Mouse (Mus musculus) E14TG2a.4 (cell line): ENCODE data around the gene Shtn1.

Experiments used
- CTCF ChIP-seq: conservative IDR thresholded peaks from 2 replicates; pipeline ENCODE4 v1.5.1; 2014; ENCODE audit warnings: low read length
- NANOG ChIP-seq: IDR thresholded peaks from 2 replicates; pipeline ENCODE4 v1.6.1; 2014; ENCODE audit warnings: borderline replicate concordance, low read length, mixed read lengths
- POU5F1 ChIP-seq: IDR thresholded peaks from 2 replicates; pipeline ENCODE4 v1.6.1; 2014; ENCODE audit warnings: low read length, borderline replicate concordance

DNA sequence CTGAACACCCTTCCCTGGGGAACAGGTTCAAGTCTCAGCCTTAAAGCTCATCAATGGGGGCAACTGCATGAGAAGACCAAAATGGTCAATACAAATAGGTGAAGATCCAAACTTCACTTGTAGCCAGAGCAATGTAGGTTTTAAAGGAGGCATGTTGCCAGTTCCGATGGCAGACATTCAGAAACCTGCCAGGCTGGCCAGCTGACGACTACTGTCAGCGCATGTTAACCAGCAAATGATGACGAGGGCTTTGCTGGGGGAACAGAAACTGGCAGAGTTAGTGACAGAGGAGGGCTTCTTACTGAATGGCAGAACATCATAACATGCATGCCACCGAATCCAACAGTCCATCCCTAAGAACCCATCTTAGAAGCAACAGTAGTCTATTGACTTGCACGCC is 2.9 kb downstream of the Shtn1 start:
- TF ChIP-seq CTCF: no peak
- TF ChIP-seq NANOG: no peak
- no peak for TF ChIP-seq POU5F1
